Mouse (Mus musculus) erythroblast, adult 5-6 weeks (primary cell): ENCODE measurements around the gene H2al2a. TPM values are rescaled to one million over a fixed set of nuclear protein-coding genes. Genes with fewer than 3 reads are reported as not detected.

Experiments
- ATAC-seq: replicated peaks from 2 replicates; pipeline ENCODE4 v1.8.0; 2016; ENCODE audit warnings: moderate number of reproducible peaks, mild to moderate bottlenecking, moderate TSS enrichment, inconsistent platforms; ENCODE audit not compliant: poor library complexity, low FRiP score, severe bottlenecking
- total RNA-seq, 2 experiments: library from RNA; stranded (forward) in 1 of 2; stranded (reverse) in 1 of 2; fragments of 150-400 nt in 1 of 2; fragments of 200-764, 138-1000 nt in 1 of 2; gene quantifications; 2 replicates each; pipeline versions ENCODE4 v1.2.3 to v1.2.4; 2015 to 2017; ENCODE audit warnings: low replicate concordance in 2 of 2

H2al2a gene
- total RNA-seq, 2 experiments from 2014 or later = not detected

DNA sequence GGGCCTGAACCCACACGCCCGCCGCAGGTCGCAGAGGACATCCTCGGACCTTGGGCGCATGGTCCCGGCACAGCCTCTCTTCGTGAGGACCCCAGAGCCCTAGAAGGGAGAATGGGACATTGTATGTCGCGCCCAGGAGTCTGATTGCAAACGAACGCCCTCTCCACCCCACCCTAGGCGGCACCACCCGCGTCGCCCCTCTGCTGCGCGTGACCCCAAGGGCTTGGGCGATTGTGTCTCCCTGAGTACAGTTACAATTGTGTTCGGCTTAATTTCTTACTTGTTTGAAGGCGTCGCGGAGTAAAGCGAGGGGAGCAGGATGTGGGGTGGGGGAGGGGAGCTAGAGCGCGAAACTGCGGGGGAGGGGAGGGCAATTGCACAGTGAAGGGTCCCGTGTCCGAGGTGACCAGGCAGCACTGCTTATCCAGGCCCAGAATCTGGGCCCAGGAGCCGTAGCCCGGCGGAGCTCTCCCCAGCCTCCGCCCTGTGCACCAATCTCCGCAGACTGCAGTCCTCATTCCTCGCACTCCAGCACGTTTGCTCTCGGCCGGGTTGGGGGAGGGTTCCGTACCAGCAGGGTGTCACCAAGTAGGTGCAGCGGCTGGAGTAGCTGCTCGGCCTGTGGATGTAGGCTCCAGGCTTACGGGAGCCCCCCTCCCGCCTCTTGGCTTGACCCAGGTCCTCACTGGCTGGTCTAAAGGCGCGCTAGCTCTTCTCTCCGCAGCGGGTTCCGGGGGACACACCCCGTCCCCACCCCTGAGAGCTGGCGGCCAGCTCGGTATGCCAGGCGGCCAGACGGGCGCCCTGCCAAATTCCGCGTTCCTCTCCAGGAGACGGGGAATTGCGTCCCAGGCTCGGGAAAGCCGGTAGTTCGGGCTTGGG is 31.6 kb upstream of the H2al2a start:
- ATAC-seq = peak; percentile 41

DNA sequence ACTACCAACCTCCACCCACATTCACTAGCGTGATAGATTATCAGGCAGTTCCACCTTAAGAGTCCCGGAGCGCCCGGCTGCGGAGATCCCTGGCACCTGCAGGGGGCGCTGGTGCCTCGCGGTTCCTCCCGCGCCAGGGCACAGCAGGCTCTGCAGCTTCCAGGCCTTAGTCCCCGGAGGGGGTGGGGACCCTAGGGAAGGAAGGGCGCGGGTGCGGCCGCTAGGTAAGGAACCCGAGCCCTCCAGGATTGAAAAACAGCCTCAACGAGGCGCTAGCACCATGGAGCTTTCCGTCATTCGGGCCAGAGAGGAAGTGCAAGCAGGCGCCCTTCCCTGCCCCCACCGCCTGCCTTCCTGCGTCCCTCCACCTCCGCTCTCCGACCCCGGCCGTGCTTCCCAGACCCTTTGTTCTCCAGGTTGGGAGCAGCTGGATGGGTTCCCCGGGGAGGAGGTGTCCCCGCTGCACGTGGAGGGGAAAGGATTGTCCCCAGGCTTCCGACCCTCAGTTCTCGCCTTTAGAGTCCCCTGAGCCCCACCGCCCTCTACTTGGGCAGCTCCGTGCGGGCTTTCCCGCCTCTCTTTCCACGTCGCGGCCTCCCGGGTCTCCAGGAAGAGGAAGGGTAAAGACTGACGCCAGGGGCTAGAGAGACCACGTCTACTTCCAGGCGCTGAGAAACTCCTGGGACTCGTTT is 30.8 kb upstream of the H2al2a start:
- ATAC-seq = peak; percentile 89

DNA sequence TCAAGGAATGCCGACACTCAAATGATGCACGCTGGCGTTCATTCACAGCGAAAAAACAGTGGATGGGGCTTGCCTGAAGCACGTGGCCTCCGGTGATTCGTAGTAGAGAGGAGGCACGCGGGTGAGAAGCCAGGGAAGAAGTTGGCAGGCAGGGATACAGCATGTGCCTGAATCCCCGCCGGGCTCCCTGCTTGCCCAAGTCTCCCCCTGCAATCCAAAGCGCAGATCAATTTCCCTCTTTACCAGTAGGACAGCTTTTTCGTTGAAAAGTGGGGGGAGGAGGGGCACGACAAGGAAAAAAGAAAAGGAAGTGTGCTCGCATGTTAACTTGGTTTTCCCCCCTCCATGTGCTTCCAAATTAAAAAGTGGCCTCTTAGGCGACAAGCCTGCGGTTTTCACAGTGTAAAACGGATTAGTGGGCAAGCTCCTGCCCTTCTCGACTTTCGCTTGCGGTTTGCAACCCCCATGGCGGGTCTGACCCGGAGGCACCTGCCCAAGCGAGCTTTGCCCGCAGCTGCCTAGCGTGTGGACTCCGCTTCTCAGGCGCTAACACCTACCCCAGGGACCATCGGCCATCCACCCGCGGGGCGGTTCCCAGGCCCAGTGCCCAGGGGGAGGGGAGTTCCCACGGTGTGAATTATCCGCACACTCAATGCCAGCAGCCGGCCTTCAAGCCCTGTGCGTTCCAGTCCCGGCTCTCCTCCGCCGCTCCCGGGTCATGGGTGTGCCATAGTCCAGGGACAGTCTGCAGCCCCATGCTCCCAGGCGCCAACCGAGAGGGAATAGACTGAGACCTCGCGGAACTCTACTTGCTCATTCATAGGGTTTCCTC is 29.6 kb upstream of the H2al2a start:
- ATAC-seq = no peak

DNA sequence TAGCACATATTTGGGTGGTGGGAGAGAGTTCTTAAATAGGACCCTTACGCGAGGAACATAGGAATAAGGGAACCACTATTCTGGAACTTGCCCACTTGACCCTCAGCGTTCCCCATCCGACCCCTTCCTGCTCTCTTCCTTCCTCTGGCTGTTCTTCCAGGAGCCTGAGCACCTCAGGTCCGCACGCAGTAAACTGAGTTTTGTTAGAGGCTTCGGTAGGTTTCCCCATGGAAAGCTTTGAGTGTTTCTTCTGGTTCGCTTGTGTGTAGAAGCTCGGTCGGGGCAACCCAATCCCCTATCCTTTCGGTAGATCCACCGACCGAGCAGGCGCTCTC is 29.0 kb upstream of the H2al2a start:
- no peak for ATAC-seq

DNA sequence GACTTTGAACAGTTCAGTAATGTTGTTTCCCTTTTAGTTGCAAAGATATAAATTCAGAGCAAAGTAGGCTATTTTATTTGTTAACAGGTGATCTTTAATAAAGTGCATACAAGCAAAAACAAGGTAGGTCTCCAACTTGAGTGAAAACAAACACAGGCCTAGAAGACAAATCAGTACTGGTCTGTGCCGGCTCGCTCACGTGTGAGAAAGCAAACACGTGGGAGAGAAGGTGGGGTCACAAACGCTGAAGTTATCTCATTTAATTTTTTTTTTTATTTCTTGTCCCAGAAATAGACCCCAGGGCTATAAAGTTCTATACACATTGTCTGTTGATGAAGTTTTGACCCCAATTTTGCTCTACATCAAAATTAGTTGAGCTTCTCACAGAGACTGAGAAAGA is 28.4 kb upstream of the H2al2a start:
- no peak for ATAC-seq

DNA sequence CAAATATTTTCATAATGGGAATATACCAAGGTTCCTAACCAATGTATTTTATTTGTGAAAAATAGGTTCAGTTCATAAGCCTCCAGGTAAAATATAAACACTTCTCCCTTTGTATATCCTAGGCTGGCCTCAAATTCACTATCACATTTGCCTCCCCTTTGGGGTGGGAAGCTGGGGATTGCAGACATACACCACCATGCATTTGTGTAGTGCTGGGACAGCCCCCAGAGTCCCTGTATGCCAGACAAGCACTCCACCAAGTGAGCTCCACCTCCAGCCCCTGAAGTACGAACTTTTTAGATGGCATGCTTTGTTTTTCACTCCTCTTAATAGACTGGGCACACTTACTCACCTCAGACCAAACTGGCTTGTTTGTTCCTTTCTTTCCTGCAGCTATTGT is 26.1 kb upstream of the H2al2a start:
- no peak for ATAC-seq

DNA sequence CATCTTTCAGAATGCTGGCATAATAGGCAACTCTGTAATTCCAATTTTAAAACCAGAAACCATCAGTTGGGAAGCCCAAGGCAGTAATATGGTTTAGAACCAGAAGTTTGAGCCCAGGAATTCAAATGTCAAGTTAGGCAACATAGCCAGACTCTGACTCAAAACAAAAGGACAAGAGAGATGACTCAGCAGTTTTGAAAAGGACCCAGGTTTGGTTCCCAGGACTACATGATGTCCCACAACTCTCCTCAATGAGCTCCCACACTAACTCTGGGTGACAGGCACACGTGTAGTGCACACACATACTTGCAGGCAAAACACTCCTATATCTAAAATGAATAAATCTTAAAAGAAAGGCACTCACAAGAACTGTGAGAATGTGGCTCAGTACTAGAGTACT is 22.4 kb upstream of the H2al2a start:
- no peak for ATAC-seq

DNA sequence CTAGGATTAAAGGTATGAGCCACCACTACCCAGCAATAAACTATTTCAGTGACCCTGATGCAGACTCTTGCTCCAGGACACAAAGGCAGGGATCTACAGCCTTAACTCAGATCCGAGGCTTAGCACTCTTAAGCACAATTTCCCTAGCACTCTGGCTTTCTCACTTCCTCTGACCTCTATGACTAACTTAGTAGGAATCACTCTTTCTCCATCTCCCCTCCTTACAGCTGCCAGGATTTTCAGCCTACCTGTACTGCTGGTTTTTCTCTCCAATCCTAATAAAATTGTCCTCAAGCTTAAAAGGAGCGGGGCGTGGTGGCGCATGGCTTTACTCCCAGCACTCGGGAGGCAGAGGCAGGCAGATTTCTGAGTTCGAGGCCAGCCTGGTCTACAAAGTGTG is 20.6 kb upstream of the H2al2a start:
- ATAC-seq = no peak

DNA sequence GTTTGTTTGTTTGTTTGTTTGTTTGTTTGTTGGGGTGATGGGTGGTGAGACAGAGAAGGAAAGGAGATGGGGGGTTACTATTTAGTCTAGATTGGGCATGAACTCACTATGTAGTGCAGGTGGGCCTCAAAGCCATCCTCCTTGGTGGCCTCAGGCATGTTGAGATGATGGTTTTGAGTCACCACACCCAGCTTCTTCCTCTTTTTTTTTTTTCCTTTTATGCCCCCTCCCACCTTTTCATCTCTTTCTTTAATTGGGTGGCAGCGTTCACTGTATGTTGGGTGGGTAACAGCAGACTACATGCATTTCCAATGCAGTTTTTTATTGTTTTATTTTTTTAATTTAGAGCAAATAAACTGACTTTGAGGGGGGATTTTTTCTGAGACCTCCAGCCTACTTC is 19.9 kb upstream of the H2al2a start:
- ATAC-seq = no peak

DNA sequence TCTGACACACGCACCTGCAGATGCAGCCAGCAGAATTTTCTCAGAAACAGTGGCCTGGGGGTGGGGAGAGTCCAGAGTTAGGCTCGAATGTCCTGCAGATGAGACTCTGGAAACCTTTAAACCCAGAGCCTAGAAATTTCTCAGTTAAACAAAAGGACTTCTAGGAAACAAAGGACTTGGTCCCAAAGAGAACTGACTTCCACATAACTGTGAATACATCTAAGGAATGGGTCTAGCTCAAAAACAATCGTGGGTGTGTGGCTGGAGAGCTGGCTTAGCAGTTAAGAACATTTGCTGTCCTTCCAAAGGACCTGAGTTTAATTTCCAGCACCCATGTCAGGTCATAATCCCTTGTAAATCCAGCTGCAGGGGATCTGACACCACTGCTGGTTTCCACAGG is 18.8 kb upstream of the H2al2a start:
- no peak for ATAC-seq

DNA sequence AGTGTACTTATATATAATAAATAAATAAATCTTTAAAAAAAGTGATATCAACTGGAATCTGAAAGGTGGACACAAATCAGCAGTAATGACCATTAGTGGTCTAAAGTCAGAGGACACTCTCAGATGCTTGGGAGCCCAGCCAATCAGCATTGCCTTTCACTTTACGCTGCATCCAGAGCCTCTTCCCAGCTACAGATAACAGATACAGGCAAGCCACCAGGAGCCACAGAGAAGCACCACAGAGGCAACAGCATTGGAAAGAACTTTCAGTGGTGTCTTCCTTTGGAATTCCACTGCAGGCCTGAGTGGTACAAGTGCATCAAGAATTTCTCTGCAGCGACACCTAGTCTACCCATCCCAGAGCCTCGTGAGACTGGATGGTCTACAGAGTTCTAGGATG is 16.1 kb upstream of the H2al2a start:
- ATAC-seq = no peak

DNA sequence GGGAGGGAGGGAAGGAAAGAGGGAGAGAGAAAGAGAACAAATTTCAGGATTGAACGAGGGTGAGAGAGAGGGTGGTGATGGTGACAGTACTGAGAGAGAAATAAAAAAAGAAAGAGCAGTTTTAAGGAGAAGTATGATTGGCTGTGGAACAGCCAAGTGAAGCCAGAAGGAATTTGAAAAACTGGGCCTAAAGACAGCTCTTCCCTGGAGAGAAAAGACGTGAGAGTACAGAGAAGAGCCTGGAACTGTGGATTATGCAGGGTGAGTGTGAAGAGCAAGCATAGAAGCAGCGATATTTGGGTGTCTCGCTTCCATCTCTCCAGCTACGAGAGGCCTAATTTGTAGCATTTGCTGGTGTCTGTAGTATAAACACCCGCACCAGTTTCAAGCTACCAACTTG is 14.5 kb upstream of the H2al2a start:
- ATAC-seq = no peak

DNA sequence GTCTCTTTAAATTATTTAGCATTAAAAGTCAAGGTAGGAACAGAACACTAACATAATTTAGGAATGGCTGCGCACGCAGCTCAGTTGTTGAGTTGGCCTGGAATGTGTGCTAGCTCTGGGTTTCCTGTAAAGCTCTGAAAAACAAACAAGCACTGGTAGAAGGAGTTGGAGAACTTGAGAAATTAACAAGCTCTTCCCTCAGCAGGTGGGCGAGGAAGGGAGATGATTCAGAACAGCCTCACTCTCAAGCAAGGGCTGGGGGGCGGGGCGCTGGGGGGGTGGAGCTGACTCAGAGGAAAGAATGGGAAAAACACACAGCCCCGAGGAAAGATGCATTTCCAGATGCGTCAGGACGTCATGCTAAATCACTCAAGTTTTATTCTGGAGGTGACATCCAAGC is 8.4 kb upstream of the H2al2a start:
- ATAC-seq = no peak

DNA sequence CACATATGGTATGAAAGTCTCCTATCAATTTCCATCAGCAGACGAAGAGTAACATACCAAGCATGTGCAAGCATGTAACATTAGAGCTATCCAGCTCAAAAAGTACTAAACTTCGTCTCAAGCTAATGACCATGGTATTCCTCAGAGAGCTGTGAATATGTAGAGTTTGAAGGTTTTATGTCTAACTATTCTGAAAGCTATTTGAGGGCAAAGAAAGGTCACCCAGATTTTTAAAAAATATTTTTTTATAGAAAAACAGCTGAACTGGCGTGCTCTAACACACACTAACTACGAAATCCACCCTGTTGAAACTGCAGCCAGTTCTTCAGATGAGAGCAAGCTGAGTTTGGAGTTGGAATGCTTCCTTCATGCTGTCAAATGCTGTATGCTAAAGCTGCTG is 7.5 kb upstream of the H2al2a start:
- no peak for ATAC-seq

DNA sequence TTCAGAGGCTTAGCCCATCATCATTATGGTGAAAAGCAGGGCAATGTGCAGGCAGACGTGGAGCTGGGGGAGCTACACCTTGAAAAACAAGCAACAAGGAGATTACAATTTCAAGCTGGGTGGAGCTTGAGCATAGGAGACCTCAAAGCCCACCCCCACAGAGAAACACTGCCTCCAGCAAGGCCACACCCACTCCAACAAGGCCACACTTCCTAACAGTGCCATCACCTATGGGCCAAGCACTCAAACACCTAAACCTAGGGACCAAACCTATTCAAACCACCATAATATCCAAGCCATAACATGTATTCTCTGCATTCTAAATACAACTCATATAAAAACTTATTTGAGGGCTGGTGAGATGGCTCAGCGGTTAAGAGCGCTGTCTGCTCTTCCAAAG is 5.5 kb upstream of the H2al2a start:
- no peak for ATAC-seq

DNA sequence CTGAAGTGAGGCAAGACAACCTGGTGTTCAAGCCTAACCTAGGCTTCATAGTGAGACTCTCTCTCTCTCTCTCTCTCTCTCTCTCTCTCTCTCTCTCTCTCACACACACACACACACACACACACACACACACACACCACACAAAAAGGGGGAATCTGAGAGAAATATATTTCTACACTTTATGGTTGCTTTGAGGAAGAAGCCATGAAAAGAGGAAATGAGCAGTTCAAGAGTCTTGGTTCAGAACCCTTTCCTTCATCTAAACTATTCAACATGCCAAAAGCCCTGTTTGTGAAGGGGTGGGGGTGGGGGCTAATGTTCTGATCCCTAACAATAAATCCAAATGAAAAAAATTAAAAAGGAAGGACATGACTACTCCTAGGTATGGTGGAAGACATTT is 7.2 kb downstream of the H2al2a start:
- ATAC-seq = no peak

DNA sequence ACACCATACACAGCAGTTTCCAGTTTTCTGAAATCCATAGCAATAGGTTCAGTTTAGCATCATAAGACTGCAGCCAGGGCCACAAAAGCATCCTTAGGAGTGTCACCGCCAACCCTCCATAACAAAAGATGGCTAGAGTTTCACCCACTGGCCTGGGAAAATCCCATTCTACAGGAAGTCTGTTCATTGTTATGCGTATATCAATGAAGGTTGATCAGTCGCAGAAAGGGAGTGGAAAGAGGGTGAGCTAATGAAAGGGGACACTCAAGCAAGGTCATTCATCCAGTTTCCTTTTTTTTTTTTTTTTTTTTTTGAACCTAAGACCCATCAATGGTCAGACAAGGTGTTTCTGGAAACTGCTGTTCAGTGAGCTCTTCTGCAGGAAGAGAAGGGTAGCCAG is 7.6 kb downstream of the H2al2a start:
- no peak for ATAC-seq

DNA sequence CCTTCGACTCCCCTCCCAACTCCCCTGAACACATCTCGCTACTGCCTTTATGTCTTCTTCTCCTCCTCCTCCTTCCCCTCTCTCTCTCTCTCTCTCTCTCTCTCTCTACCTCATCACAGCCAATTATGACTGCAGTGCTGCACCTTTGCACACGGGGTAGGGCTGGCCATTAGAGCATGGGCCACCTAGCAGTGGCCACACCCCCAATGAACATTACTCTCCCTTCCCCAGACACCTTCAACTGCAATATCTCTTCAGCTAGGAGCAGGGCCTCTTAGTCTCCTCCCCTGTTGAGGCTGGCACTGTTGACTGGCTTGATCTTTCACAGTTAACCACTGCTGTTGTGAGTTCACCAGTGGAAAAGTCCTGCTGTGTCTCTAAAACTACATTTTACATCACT is 10.1 kb downstream of the H2al2a start:
- no peak for ATAC-seq

DNA sequence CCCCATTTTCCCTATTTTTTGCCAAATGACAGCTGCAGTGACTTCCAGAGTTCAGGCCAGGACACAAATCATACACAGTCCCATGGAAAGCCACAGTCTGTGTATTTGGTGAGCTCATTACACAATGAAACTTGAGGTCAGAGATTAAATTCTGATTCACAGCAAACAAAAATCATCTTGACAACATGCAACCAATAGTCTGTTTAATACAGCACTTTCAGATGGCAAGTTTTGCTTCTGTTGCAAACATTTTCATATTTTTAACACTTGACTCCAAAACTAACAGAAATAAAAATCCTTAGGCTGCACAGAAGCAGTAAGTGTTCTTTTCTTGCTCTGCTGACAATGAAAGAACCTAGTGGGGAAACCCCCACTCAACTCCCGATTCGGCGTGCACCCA is 12.0 kb downstream of the H2al2a start:
- no peak for ATAC-seq

DNA sequence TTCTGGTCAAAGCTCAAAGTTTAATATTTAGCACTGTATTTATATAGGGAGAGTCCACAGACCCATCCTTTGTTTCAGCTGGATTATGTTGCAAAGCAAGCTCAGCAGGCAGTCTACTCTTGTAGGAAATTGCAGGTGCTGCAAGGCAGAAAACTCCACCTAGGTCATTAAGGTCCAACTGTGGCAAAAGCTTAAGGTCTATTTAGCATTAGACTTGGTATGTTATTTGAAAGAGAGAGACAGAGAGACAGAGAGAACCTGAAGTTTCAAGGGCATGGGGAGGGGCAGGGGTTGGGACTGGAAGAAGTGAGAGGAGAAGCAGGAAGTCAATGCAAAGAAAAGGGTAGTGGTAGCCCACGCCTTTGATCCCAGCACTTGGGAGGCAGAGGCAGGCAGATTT is 14.0 kb downstream of the H2al2a start:
- no peak for ATAC-seq

DNA sequence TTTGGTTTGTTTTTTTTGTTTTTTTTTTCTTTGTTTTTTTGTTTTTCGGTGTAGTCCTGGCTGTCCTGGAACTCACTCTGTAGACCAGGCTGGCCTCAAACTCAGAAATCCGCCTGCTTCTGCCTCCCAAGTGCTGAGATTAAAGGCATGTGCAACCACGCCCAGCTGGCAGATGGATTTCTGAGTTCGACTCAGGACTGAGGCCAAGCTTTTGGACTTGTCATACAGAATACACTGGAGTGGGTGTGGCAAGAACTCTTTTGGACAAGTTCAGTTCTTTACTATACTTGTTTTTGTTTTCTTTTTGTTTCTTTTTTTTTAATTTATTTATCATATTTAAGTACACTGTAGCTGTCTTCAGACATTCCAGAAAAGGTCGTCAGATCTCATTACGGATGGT is 18.1 kb downstream of the H2al2a start:
- ATAC-seq = no peak
